Comparison of ENCODE assay signal across 9 mouse cellular contexts in the genomic region with DNA sequence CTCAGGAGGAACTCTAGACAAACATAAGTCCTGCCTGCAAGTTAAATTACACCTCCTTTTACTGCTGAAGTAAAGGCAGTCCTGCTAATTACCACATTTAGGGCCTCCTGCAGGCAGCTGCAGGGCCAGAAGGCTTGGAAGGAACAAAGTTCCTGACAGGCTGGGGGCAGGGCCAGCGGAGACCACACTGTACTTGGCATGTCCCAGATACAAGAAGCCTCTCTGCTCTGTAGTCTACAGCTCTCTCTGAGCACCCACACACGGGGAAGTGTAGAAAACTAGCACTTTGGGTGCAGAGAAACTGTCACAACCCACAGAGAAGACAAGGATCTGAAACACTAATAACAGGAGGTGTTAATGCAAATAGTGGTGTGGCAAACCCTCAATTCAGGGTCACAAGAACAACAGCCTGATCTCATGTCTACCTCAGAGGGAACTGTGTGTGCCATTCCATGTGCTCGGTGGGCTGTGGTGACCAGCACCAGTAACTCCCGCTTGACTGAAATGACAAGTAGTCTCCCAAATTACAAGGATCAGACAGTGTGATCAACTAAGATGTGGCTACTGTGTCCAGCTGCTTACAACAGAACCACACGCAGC. TPM values are rescaled to one million over a fixed set of nuclear protein-coding genes. Genes with fewer than 3 reads are reported as not detected.
DNase-seq lines count a peak whose midpoint lies in the region; ATAC-seq lines count a peak whose summit lies in the region.
"Had no signal": no experiment of that assay in that cellular context is flagged by ENCODE, and none has a peak within 500 bp of the region (broad histone marks: within the 10 kb centered on the region; RNA-seq: fewer than 3 reads in every experiment).

No protein-coding gene starts in this region.

- peaks cover 22% of the 10 kb centered on the region for H3K4me1 ChIP-seq in forebrain, embryonic 10.5 days
- H3K4me1 ChIP-seq in forebrain, embryonic 11.5 days (replicated peaks; ENCODE audit: control insufficient read depth, insufficient read depth, low read length), result 0 out of 2 replicates have a peak, but pooled peaks cover 5% of the 10 kb centered on the region
- peaks cover 39% of the 10 kb centered on the region for H3K4me1 ChIP-seq in forebrain, embryonic 15.5 days

- H3K4me2 ChIP-seq in forebrain, embryonic 11.5 days (ENCODE audit: low read depth, low read length, severe bottlenecking), result no peak overlapping the region
- H3K4me2 ChIP-seq in forebrain, embryonic 15.5 days (replicated peaks), result no peak overlapping the region
- H3K4me2 ChIP-seq: embryonic facial prominence, embryonic 15.5 days had no signal

- WGBS in forebrain, embryonic 10.5 days, result 37% methylated on average over 5 of the region's 5 CpGs
- WGBS in forebrain, embryonic 11.5 days, result 40% methylated on average over 5 of the region's 5 CpGs
- 21% methylated on average over 5 of the region's 5 CpGs for WGBS in forebrain, embryonic 15.5 days

- no peak overlapping the region for H3K4me3 ChIP-seq in forebrain, embryonic 10.5 days
- no peak overlapping the region for H3K4me3 ChIP-seq in forebrain, embryonic 11.5 days (ENCODE audit: low read depth, low read length)
- H3K4me3 ChIP-seq in forebrain, embryonic 15.5 days, result no peak overlapping the region
- H3K4me3 ChIP-seq: embryonic facial prominence, embryonic 15.5 days had no signal

- peaks cover 4% of the 10 kb centered on the region; the same call in 1 of the 2 replicates for H3K36me3 ChIP-seq in forebrain, embryonic 10.5 days (replicated peaks)
- no peaks in the 10 kb centered on the region for H3K36me3 ChIP-seq in forebrain, embryonic 11.5 days (ENCODE audit: control insufficient read depth, insufficient read depth, low read length)
- no peaks in the 10 kb centered on the region for H3K36me3 ChIP-seq in forebrain, embryonic 15.5 days
- H3K36me3 ChIP-seq: embryonic facial prominence, embryonic 15.5 days had no signal

- ATAC-seq in forebrain, embryonic 11.5 days (replicated peaks; ENCODE audit: low FRiP score), result no peak
- no peak for ATAC-seq in forebrain, embryonic 15.5 days (replicated peaks)

- no peak for DNase-seq in forebrain, embryonic 10.5 days (ENCODE audit: extremely low spot score, low spot score)
- DNase-seq in forebrain, embryonic 11.5 days (ENCODE audit: low spot score), result no peak
- DNase-seq in CD4-positive helper T cell, adult 2 months (ENCODE audit: low read depth, low spot score), result peak; percentile 32
- peak; percentile 65 to 76 for DNase-seq in kidney, postnatal 36 days
- DNase-seq in right cerebral cortex, postnatal 14 days, result peak; percentile 21
- DNase-seq in adipocyte (ENCODE audit: low spot score), result no peak
- no peak for DNase-seq in spleen, postnatal 10 days (ENCODE audit: low spot score in 2 of 2)

- no peak overlapping the region for H3K9ac ChIP-seq in forebrain, embryonic 11.5 days (ENCODE audit: low read length)
- 0 out of 2 replicates have a peak overlapping the region, but pooled peaks have one; percentile 5 for H3K9ac ChIP-seq in forebrain, embryonic 15.5 days (replicated peaks)
- H3K9ac ChIP-seq: embryonic facial prominence, embryonic 15.5 days had no signal

- H3K27ac ChIP-seq in forebrain, embryonic 10.5 days, result peak overlapping the region; percentile 40; the same call in 1 of the 2 replicates
- H3K27ac ChIP-seq in forebrain, embryonic 11.5 days (ENCODE audit: low read depth, low read length), result no peak overlapping the region
- peak overlapping the region; percentile 46 for H3K27ac ChIP-seq in forebrain, embryonic 15.5 days (replicated peaks)
- H3K27ac ChIP-seq: embryonic facial prominence, embryonic 15.5 days had no signal

- H3K27me3 ChIP-seq in forebrain, embryonic 10.5 days (ENCODE audit: poor library complexity, severe bottlenecking), result no peaks in the 10 kb centered on the region
- no peaks in the 10 kb centered on the region for H3K27me3 ChIP-seq in forebrain, embryonic 11.5 days (ENCODE audit: control insufficient read depth, insufficient read depth, low read length)
- H3K27me3 ChIP-seq in forebrain, embryonic 15.5 days, result no peaks in the 10 kb centered on the region
- H3K27me3 ChIP-seq: embryonic facial prominence, embryonic 15.5 days had no signal

- no peaks in the 10 kb centered on the region for H3K9me3 ChIP-seq in forebrain, embryonic 10.5 days
- H3K9me3 ChIP-seq in forebrain, embryonic 11.5 days (ENCODE audit: control insufficient read depth, low read length), result no peaks in the 10 kb centered on the region
- H3K9me3 ChIP-seq in forebrain, embryonic 15.5 days, result no peaks in the 10 kb centered on the region
- H3K9me3 ChIP-seq: embryonic facial prominence, embryonic 15.5 days had no signal

RNA-seq across cellular contexts. Expression of gene Grb2, which starts 37.8 kb away (rescaled TPM):
- 74.4 and 79.6 TPM in 2 replicates for polyA plus RNA-seq in forebrain, embryonic 10.5 days (2016; fragmentation: Nextera tagmentation; extraction: Ambion mirVana)
- 63.0 and 71.4 TPM in 2 replicates for polyA plus RNA-seq in forebrain, embryonic 11.5 days (2014; fragmentation: Nextera tagmentation; extraction: Ambion mirVana)
- polyA plus RNA-seq in forebrain, embryonic 15.5 days (2015; fragmentation: Nextera tagmentation; extraction: Ambion mirVana), result 180 and 199 TPM in 2 replicates

RNA-seq across cellular contexts. Expression of gene Slc25a19, which starts 42.5 kb away (rescaled TPM):
- polyA plus RNA-seq in forebrain, embryonic 10.5 days (2016; fragmentation: Nextera tagmentation; extraction: Ambion mirVana), result 25.6 and 26.2 TPM in 2 replicates
- 26.4 and 27.7 TPM in 2 replicates for polyA plus RNA-seq in forebrain, embryonic 11.5 days (2014; fragmentation: Nextera tagmentation; extraction: Ambion mirVana)
- 55.3 and 56.1 TPM in 2 replicates for polyA plus RNA-seq in forebrain, embryonic 15.5 days (2015; fragmentation: Nextera tagmentation; extraction: Ambion mirVana)

RNA-seq across cellular contexts. Expression of gene Mif4gd, which starts 57.8 kb away (rescaled TPM):
- polyA plus RNA-seq in forebrain, embryonic 10.5 days (2016; fragmentation: Nextera tagmentation; extraction: Ambion mirVana), result 20.3 and 23.8 TPM in 2 replicates
- polyA plus RNA-seq in forebrain, embryonic 11.5 days (2014; fragmentation: Nextera tagmentation; extraction: Ambion mirVana), result 19.2 and 22.6 TPM in 2 replicates
- polyA plus RNA-seq in forebrain, embryonic 15.5 days (2015; fragmentation: Nextera tagmentation; extraction: Ambion mirVana), result 9.1 and 11.4 TPM in 2 replicates

Comparison
In these comparisons a context has a peak if more than half of its experiments do, and no peak if none do; other contexts are left out.
1. DNase-seq: peak in CD4-positive helper T cell, adult 2 months (single experiment), kidney, postnatal 36 days (2 of 2) and right cerebral cortex, postnatal 14 days (single experiment); none in forebrain, embryonic 10.5 days (single experiment), forebrain, embryonic 11.5 days (single experiment), adipocyte (single experiment) and spleen, postnatal 10 days (0 of 2).